Mouse (Mus musculus) intestine, embryonic 15.5 days (tissue): ENCODE measurements around the gene Nrg4. TPM values are rescaled to one million over a fixed set of nuclear protein-coding genes. Genes with fewer than 3 reads are reported as not detected.
A peak's percentile ranks its signal among the peaks of the same experiment; 100 is the strongest.

ENCODE experiments used
- ATAC-seq: fragments of 200-750 bp; cut with Nextera tagmentation; 2 replicates; pipeline ENCODE4 v1.8.0; 2017; ENCODE audit warnings: moderate TSS enrichment, moderate library complexity
- H3K27ac ChIP-seq: fragments of 300-500 bp; sonication (generic); 2 replicates; pipeline ENCODE4 v1.5.1; 2015; ENCODE audit warnings: mild to moderate bottlenecking, inconsistent platforms
- H3K27me3 ChIP-seq: fragments of 300-500 bp; sonication (generic); replicated peaks from 2 replicates; pipeline ENCODE4 v1.6.1; 2015; ENCODE audit warnings: inconsistent platforms
- H3K36me3 ChIP-seq: fragments of 300-500 bp; sonication (generic); 2 replicates; pipeline ENCODE4 v1.6.1; 2015; ENCODE audit warnings: inconsistent platforms
- H3K4me1 ChIP-seq: fragments of 300-500 bp; sonication (generic); replicated peaks from 2 replicates; pipeline ENCODE4 v1.6.1; 2015; ENCODE audit warnings: inconsistent platforms
- H3K4me2 ChIP-seq: fragments of 300-500 bp; sonication (generic); replicated peaks from 2 replicates; pipeline ENCODE4 v1.6.1; 2015; ENCODE audit warnings: mild to moderate bottlenecking, inconsistent platforms
- H3K4me3 ChIP-seq: fragments of 300-500 bp; sonication (generic); replicated peaks from 2 replicates; pipeline ENCODE4 v1.5.1; 2015; ENCODE audit warnings: inconsistent platforms
- H3K9ac ChIP-seq: fragments of 300-500 bp; sonication (generic); 2 replicates; pipeline ENCODE4 v1.6.1; 2015; ENCODE audit warnings: inconsistent platforms
- H3K9me3 ChIP-seq: fragments of 300-500 bp; sonication (generic); 2 replicates; pipeline ENCODE4 v1.6.1; 2016; ENCODE audit warnings: inconsistent platforms
- WGBS: fragments of 180-500 bp; shearing (Covaris S2); methylation state at CpG from one replicate; pipeline ENCODE4 v1.1.7; 2015; 5-methylcytosine and 5-hydroxymethylcytosine counted together
- polyA plus RNA-seq: library from polyadenylated mRNA; unstranded; fragments of >200 nt; fragmentation: Nextera tagmentation; extraction: Ambion mirVana; gene quantifications from 2 replicates; pipeline ENCODE4 v1.2.1, GENCODE M21; 2015

Nrg4 gene
- polyA plus RNA-seq, 1 experiment from 2014 or later = 1.1 TPM

GRCm38 (mm10) chr9:55308455-55308854, 18.2 kb downstream of the Nrg4 start:
- Histone ChIP-seq H3K27ac (no peak overlapping the region), H3K4me1 (no peaks in the 10 kb centered on the region)
- no peak for ATAC-seq

GRCm38 (mm10) chr9:55307557-55307956, 19.1 kb downstream of the Nrg4 start:
- Histone ChIP-seq H3K27me3 (no peaks in the 10 kb centered on the region; the same call in 1 of the 2 replicates), H3K9me3 (no peaks in the 10 kb centered on the region), H3K4me3 (no peak overlapping the region), H3K4me1 (no peaks in the 10 kb centered on the region), H3K4me2 (no peak overlapping the region), H3K27ac (no peak overlapping the region), H3K36me3 (no peaks in the 10 kb centered on the region), H3K9ac (no peak overlapping the region)
- 58% methylated on average over 5 of the region's 5 CpGs for WGBS
- no peak for ATAC-seq

More at GRCm38 (mm10) chr9:55308455-55308854, 18.2 kb downstream of the Nrg4 start:
- H3K27me3 ChIP-seq = no peaks in the 10 kb centered on the region; the same call in 1 of the 2 replicates
- no peak overlapping the region for H3K9ac ChIP-seq
- H3K36me3 ChIP-seq = no peaks in the 10 kb centered on the region
- 80% methylated on average over 5 of the region's 5 CpGs for WGBS
- no peaks in the 10 kb centered on the region for H3K9me3 ChIP-seq
- H3K4me3 ChIP-seq = no peak overlapping the region
- H3K4me2 ChIP-seq = no peak overlapping the region

GRCm38 (mm10) chr9:55307066-55307465, 19.6 kb downstream of the Nrg4 start:
- Histone ChIP-seq H3K9me3 (no peaks in the 10 kb centered on the region), H3K4me3 (no peak overlapping the region), H3K4me2 (no peak overlapping the region), H3K9ac (no peak overlapping the region), H3K36me3 (no peaks in the 10 kb centered on the region), H3K4me1 (no peaks in the 10 kb centered on the region), H3K27ac (no peak overlapping the region), H3K27me3 (no peaks in the 10 kb centered on the region; the same call in 1 of the 2 replicates)
- no peak for ATAC-seq
- WGBS = 49% methylated on average over 2 of the region's 2 CpGs

GRCm38 (mm10) chr9:55296221-55296620, 30.4 kb downstream of the Nrg4 start:
- no peak overlapping the region for H3K4me2 ChIP-seq
- no peaks in the 10 kb centered on the region for H3K27me3 ChIP-seq
- H3K9ac ChIP-seq = no peak overlapping the region
- H3K27ac ChIP-seq = no peak overlapping the region
- no peaks in the 10 kb centered on the region for H3K4me1 ChIP-seq
- H3K4me3 ChIP-seq = no peak overlapping the region
- no peak for ATAC-seq
- H3K9me3 ChIP-seq = no peaks in the 10 kb centered on the region
- WGBS = 45% methylated on average over 2 of the region's 2 CpGs
- H3K36me3 ChIP-seq = no peaks in the 10 kb centered on the region

GRCm38 (mm10) chr9:55291966-55292365, 34.7 kb downstream of the Nrg4 start:
- Histone ChIP-seq H3K9ac (no peak overlapping the region), H3K27ac (no peak overlapping the region), H3K4me2 (no peak overlapping the region), H3K27me3 (no peaks in the 10 kb centered on the region), H3K4me1 (no peaks in the 10 kb centered on the region), H3K9me3 (no peaks in the 10 kb centered on the region), H3K36me3 (no peaks in the 10 kb centered on the region), H3K4me3 (no peak overlapping the region)
- WGBS = 91% methylated on average over 4 of the region's 4 CpGs
- ATAC-seq = no peak

GRCm38 (mm10) chr9:55289475-55290198, 37.0 kb downstream of the Nrg4 start:
- Histone ChIP-seq H3K4me3 (no peak overlapping the region), H3K9ac (no peak overlapping the region), H3K4me2 (no peak overlapping the region), H3K9me3 (no peaks in the 10 kb centered on the region), H3K4me1 (no peaks in the 10 kb centered on the region), H3K27me3 (no peaks in the 10 kb centered on the region), H3K36me3 (no peaks in the 10 kb centered on the region), H3K27ac (no peak overlapping the region)
- no peak for ATAC-seq
- 24% methylated on average over 3 of the region's 3 CpGs for whole genome bisulfite sequencing

GRCm38 (mm10) chr9:55285197-55285596, 41.4 kb downstream of the Nrg4 start:
- Histone ChIP-seq H3K9ac (no peak overlapping the region), H3K27ac (no peak overlapping the region), H3K9me3 (no peaks in the 10 kb centered on the region), H3K4me2 (no peak overlapping the region), H3K4me3 (no peak overlapping the region), H3K4me1 (no peaks in the 10 kb centered on the region), H3K36me3 (no peaks in the 10 kb centered on the region), H3K27me3 (no peaks in the 10 kb centered on the region)
- 67% methylated on average over 3 of the region's 3 CpGs for WGBS
- no peak for ATAC-seq

GRCm38 (mm10) chr9:55283516-55283915, 43.1 kb downstream of the Nrg4 start:
- Histone ChIP-seq H3K36me3 (no peaks in the 10 kb centered on the region), H3K4me3 (no peak overlapping the region), H3K27ac (no peak overlapping the region), H3K4me1 (no peaks in the 10 kb centered on the region), H3K9ac (no peak overlapping the region), H3K9me3 (no peaks in the 10 kb centered on the region), H3K27me3 (no peaks in the 10 kb centered on the region), H3K4me2 (peak overlapping the region; percentile 33; the same call in 1 of the 2 replicates)
- 4% methylated on average over 14 of the region's 14 CpGs for WGBS
- ATAC-seq = peak; percentile 79

- 71% methylated on average over 8 of the region's 8 CpGs for WGBS
- H3K4me2 ChIP-seq = no peak overlapping the region
These were observed 47.4 kb downstream of the Nrg4 start for GRCm38 (mm10) chr9:55279114-55279825.

GRCm38 (mm10) chr9:55277562-55277961, 49.1 kb downstream of the Nrg4 start:
- ATAC-seq = no peak
- Histone ChIP-seq H3K27me3 (no peaks in the 10 kb centered on the region), H3K4me2 (no peak overlapping the region), H3K27ac (no peak overlapping the region), H3K36me3 (no peaks in the 10 kb centered on the region), H3K9me3 (no peaks in the 10 kb centered on the region), H3K9ac (no peak overlapping the region), H3K4me1 (no peaks in the 10 kb centered on the region), H3K4me3 (no peak overlapping the region)
- 57% methylated on average over 4 of the region's 4 CpGs for WGBS

More at GRCm38 (mm10) chr9:55279114-55279825, 47.4 kb downstream of the Nrg4 start:
- Histone ChIP-seq H3K9me3 (no peaks in the 10 kb centered on the region), H3K4me3 (no peak overlapping the region), H3K36me3 (no peaks in the 10 kb centered on the region), H3K27me3 (no peaks in the 10 kb centered on the region), H3K4me1 (no peaks in the 10 kb centered on the region), H3K27ac (no peak overlapping the region), H3K9ac (no peak overlapping the region)
- ATAC-seq = no peak

- Histone ChIP-seq H3K36me3 (no peaks in the 10 kb centered on the region), H3K9ac (no peak overlapping the region), H3K4me2 (no peak overlapping the region), H3K4me1 (no peaks in the 10 kb centered on the region), H3K27ac (no peak overlapping the region), H3K9me3 (no peaks in the 10 kb centered on the region), H3K27me3 (no peaks in the 10 kb centered on the region), H3K4me3 (no peak overlapping the region)
- ATAC-seq = no peak
- 73% methylated on average over 4 of the region's 4 CpGs for WGBS
These were observed 52.7 kb downstream of the Nrg4 start for GRCm38 (mm10) chr9:55273906-55274305.

GRCm38 (mm10) chr9:55271960-55272560, 54.6 kb downstream of the Nrg4 start:
- H3K27me3 ChIP-seq = no peaks in the 10 kb centered on the region
- no peak overlapping the region for H3K27ac ChIP-seq
- no peaks in the 10 kb centered on the region for H3K9me3 ChIP-seq
- no peak for ATAC-seq
- no peaks in the 10 kb centered on the region for H3K4me1 ChIP-seq
- no peak overlapping the region for H3K4me2 ChIP-seq
- no peaks in the 10 kb centered on the region for H3K36me3 ChIP-seq
- no peak overlapping the region for H3K4me3 ChIP-seq
- WGBS = 44% methylated on average over 5 of the region's 5 CpGs
- H3K9ac ChIP-seq = no peak overlapping the region
